In genomic region chr2:102829201-102829600, GRCm38 (mm10) we compare ENCODE assay signal across 8 mouse cellular contexts.
DNase-seq lines count a peak whose midpoint lies in the region; ATAC-seq and TF ChIP-seq lines count a peak whose summit lies in the region.

No protein-coding gene starts in this region.

- peak; percentile 84 to 86 for DNase-seq in B cell, adult 2 months
- no peak for DNase-seq in limb, embryonic 14.5 days (ENCODE audit: low spot score)
- DNase-seq in ovary, postnatal 36 days (ENCODE audit: low spot score), result peak; percentile 42
- DNase-seq in urinary bladder, postnatal 10 days (ENCODE audit: low spot score), result peak; percentile 43
- no peak for DNase-seq in retina, postnatal 1 day

- H3K9me3 ChIP-seq in kidney, embryonic 14.5 days (ENCODE audit: control insufficient read depth, low read length), result no peaks in the 10 kb centered on the region
- H3K9me3 ChIP-seq in limb, embryonic 14.5 days (ENCODE audit: control insufficient read depth, low read length), result no peaks in the 10 kb centered on the region

- TF ChIP-seq POLR2A in limb, embryonic 14.5 days (IDR thresholded peaks at IDR 0.05; ENCODE audit: borderline replicate concordance, extremely low read depth, insufficient read depth, insufficient read length), result no peak

- H3K4me3 ChIP-seq in kidney, embryonic 14.5 days (ENCODE audit: low read length), result no peak overlapping the region
- H3K4me3 ChIP-seq in limb, embryonic 14.5 days (replicated peaks; ENCODE audit: low read length), result no peak overlapping the region

- H3K36me3 ChIP-seq in kidney, embryonic 14.5 days (ENCODE audit: control insufficient read depth, insufficient read depth, low read length), result no peaks in the 10 kb centered on the region
- H3K36me3 ChIP-seq in limb, embryonic 14.5 days (ENCODE audit: control insufficient read depth, insufficient read depth, low read length), result no peaks in the 10 kb centered on the region

- H3K4me2 ChIP-seq in kidney, embryonic 14.5 days (replicated peaks; ENCODE audit: low read depth, low read length), result no peak overlapping the region
- H3K4me2 ChIP-seq in limb, embryonic 14.5 days (replicated peaks; ENCODE audit: low read depth, low read length, severe bottlenecking), result no peak overlapping the region

- ATAC-seq in activated CD4-positive, CD25-positive, alpha-beta regulatory T cell, adult 4 months, result peak; percentile 59
- ATAC-seq in erythroblast, adult 5-6 weeks (replicated peaks; ENCODE audit: low FRiP score, poor library complexity, severe bottlenecking), result peak; percentile 88
- ATAC-seq in kidney, embryonic 14.5 days (ENCODE audit: low FRiP score, low TSS enrichment), result peak; percentile 92
- peak; percentile 73; the same call in 1 of the 2 replicates for ATAC-seq in limb, embryonic 14.5 days (ENCODE audit: low FRiP score, low read depth)

- 0 out of 2 replicates have a peak, but pooled peaks cover 2% of the 10 kb centered on the region for H3K4me1 ChIP-seq in kidney, embryonic 14.5 days (ENCODE audit: control insufficient read depth, insufficient read depth, low read length)
- H3K4me1 ChIP-seq in limb, embryonic 14.5 days (ENCODE audit: control insufficient read depth, insufficient read depth, low read length), result peaks cover 2% of the 10 kb centered on the region; the same call in 1 of the 2 replicates

- no peak overlapping the region for H3K27ac ChIP-seq in kidney, embryonic 14.5 days (ENCODE audit: low read depth, low read length)
- H3K27ac ChIP-seq in limb, embryonic 14.5 days (replicated peaks; ENCODE audit: low read depth, low read length), result no peak overlapping the region

- H3K9ac ChIP-seq in kidney, embryonic 14.5 days (ENCODE audit: low read depth, low read length), result no peak overlapping the region
- no peak overlapping the region for H3K9ac ChIP-seq in limb, embryonic 14.5 days (ENCODE audit: low read depth, low read length, severe bottlenecking)

- no peaks in the 10 kb centered on the region for H3K27me3 ChIP-seq in kidney, embryonic 14.5 days (ENCODE audit: control insufficient read depth, insufficient read depth, low read length)
- H3K27me3 ChIP-seq in limb, embryonic 14.5 days (ENCODE audit: control insufficient read depth, insufficient read depth, low read length), result no peaks in the 10 kb centered on the region

- 88% methylated on average over 3 of the region's 3 CpGs for WGBS in kidney, embryonic 14.5 days
- 85% methylated on average over 3 of the region's 3 CpGs for WGBS in limb, embryonic 14.5 days

Comparison
In these comparisons a context has a peak if more than half of its experiments do, and no peak if none do; other contexts are left out.
1. DNase-seq: peak in B cell, adult 2 months (2 of 2), ovary, postnatal 36 days (single experiment) and urinary bladder, postnatal 10 days (single experiment); none in limb, embryonic 14.5 days (single experiment) and retina, postnatal 1 day (single experiment).
2. Peak in every context shown above with its lines, with median percentiles within 50 percentile points of each other: ATAC-seq.